Mouse (Mus musculus) spleen, adult 2 months (tissue): ENCODE data around the gene Skp2.

Source experiments
- CTCF ChIP-seq: fragments of 200-500 bp; IDR thresholded peaks from 2 replicates; pipeline ENCODE4 v1.5.1; 2011; ENCODE audit warnings: mild to moderate bottlenecking, inconsistent platforms; ENCODE audit not compliant: insufficient read depth, insufficient read length, insufficient replicate concordance; ENCODE audit errors: extremely low read depth
- POLR2A ChIP-seq: fragments of 200-500 bp; IDR thresholded peaks from 2 replicates; pipeline ENCODE4 v1.6.1; 2011; ENCODE audit warnings: low read depth, low read length, inconsistent platforms

GRCm38 (mm10) chr15:9113556-9113955 lies 41.7 kb downstream of the Skp2 start:
- no peak for TF ChIP-seq POLR2A
- TF ChIP-seq CTCF, result no peak
